Mouse (Mus musculus) embryonic facial prominence, embryonic 15.5 days (tissue): ENCODE measurements at regions not wholly inside any gene's neighbourhood (a gene's known extent, or its start where the extent isn't known, plus 50 kb on each side); places are given as distances from the start of the nearest gene placed in this dataset.

ENCODE experiments used
- ATAC-seq: fragments of 200-750 bp; cut with Nextera tagmentation; 2 replicates; pipeline ENCODE4 v1.8.0; 2017; ENCODE audit warnings: low read depth, moderate TSS enrichment; ENCODE audit not compliant: insufficient number of reproducible peaks, low FRiP score, low TSS enrichment
- H3K27ac ChIP-seq: fragments of 300-500 bp; sonication (generic); replicated peaks from 2 replicates; pipeline ENCODE4 v1.5.1; 2015; ENCODE audit warnings: mild to moderate bottlenecking, inconsistent platforms
- H3K27me3 ChIP-seq: fragments of 300-500 bp; sonication (generic); 2 replicates; pipeline ENCODE4 v1.6.1; 2015; ENCODE audit warnings: inconsistent platforms
- H3K36me3 ChIP-seq: fragments of 300-500 bp; sonication (generic); 2 replicates; pipeline ENCODE4 v1.6.1; 2015; ENCODE audit warnings: mild to moderate bottlenecking, inconsistent platforms
- H3K4me1 ChIP-seq: fragments of 300-500 bp; sonication (generic); 2 replicates; pipeline ENCODE4 v1.6.1; 2015; ENCODE audit warnings: inconsistent platforms
- H3K4me2 ChIP-seq: fragments of 300-500 bp; sonication (generic); replicated peaks from 2 replicates; pipeline ENCODE4 v1.6.1; 2015; ENCODE audit warnings: mild to moderate bottlenecking, inconsistent platforms
- H3K4me3 ChIP-seq: fragments of 300-500 bp; sonication (generic); replicated peaks from 2 replicates; pipeline ENCODE4 v1.5.1; 2015; ENCODE audit warnings: mild to moderate bottlenecking, inconsistent platforms
- H3K9ac ChIP-seq: fragments of 300-500 bp; sonication (generic); 2 replicates; pipeline ENCODE4 v1.6.1; 2015; ENCODE audit warnings: inconsistent platforms
- H3K9me3 ChIP-seq: fragments of 300-500 bp; sonication (generic); replicated peaks from 2 replicates; pipeline ENCODE4 v1.6.1; 2016; ENCODE audit warnings: inconsistent platforms
- WGBS: fragments of 180-500 bp; shearing (Covaris S2); methylation state at CpG from one replicate; pipeline ENCODE4 v1.1.7; 2015; 5-methylcytosine and 5-hydroxymethylcytosine counted together

DNA sequence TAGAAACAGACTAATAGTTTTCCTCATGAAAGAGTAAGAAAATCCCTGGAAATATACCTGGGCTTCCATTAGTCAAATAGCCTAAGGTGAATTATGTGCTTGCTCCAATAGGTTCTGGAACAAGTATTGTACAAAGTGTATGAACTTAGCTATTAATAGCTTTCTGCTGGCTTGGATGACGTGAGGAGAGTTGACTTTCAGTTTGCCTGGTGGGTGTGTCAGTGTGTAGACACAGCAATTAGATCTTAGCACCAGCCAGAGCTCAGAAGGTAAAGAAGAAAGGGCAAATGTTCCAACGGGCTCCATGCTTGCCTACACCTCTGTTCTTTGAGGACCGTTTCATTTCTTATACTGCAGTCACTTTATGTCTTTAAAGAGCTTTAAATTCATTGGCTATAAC is 654.8 kb upstream of the Mef2c start:
- H3K9me3 ChIP-seq = no peaks in the 10 kb centered on the region
- no peak overlapping the region for H3K4me2 ChIP-seq
- no peak overlapping the region for H3K9ac ChIP-seq
- H3K27ac ChIP-seq = no peak overlapping the region
- no peaks in the 10 kb centered on the region for H3K36me3 ChIP-seq
- H3K4me3 ChIP-seq = no peak overlapping the region
- no peak for ATAC-seq
- no peaks in the 10 kb centered on the region for H3K4me1 ChIP-seq
- H3K27me3 ChIP-seq = no peaks in the 10 kb centered on the region
- WGBS = 64% methylated on average over 3 of the region's 3 CpGs

DNA sequence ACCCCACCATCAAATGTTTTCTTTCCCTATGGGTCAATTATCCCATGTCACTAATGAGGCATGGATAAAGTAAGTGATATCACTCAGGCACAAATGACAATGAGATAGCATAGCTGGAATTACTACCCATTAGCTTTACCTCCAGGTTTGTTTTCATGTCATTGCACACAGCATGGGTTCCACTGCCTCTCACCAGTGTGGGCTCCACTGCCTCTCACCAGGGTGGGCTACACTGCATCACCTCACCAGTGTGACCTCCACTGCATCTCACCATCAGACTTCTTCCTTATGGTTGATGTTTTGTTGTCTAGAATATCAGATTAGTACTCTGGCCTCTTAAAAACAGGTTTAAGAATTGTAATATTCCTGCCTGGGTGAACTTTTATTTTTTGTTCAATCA is 634.0 kb upstream of the Mef2c start:
- Histone ChIP-seq H3K9me3 (no peaks in the 10 kb centered on the region), H3K4me1 (no peaks in the 10 kb centered on the region), H3K4me3 (no peak overlapping the region), H3K27me3 (no peaks in the 10 kb centered on the region), H3K36me3 (no peaks in the 10 kb centered on the region), H3K4me2 (no peak overlapping the region), H3K27ac (no peak overlapping the region), H3K9ac (no peak overlapping the region)
- ATAC-seq = no peak

DNA sequence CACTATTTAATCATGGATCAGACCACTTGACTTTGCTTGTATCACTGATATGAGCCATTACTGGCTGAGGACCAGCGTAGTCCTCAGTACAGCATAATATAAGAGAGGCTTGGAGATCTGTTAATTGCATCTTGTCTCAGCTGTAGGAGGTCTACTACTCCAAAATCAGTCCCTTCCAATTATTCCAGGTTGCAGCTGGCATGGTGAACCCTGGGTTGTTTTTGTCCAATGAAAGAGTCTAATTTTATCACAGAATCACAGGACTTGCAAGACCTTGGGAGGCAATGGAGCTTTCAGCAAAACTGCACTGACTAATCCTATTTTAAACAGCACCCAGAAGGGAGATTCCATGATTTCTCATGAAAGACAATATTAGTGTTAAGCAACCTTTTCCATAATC is 629.7 kb upstream of the Mef2c start:
- H3K4me1 ChIP-seq = no peaks in the 10 kb centered on the region
- WGBS = 81% methylated on average over 1 of the region's 1 CpGs
- ATAC-seq = no peak

DNA sequence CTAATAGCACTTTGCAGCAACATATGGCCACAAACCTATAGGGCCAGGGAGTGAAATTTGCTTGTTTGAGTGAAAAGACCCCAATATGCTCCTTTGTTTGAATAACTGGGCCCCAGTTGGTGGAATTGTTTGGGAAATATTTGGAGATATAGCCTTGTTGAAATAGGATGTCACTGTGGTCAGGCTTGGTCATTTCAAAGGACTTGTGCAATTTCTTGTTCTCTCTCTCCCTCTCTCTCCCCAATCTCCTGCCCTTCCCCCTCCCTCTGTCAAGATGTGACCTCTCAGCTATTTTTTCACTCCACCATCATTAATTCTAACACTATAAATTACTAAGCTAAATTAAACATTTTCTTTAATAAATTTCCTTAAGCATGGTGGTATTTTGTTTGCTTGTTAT is 620.5 kb upstream of the Mef2c start:
- Histone ChIP-seq H3K27ac (no peak overlapping the region), H3K36me3 (no peaks in the 10 kb centered on the region), H3K4me1 (no peaks in the 10 kb centered on the region), H3K27me3 (no peaks in the 10 kb centered on the region), H3K4me3 (no peak overlapping the region), H3K9me3 (no peaks in the 10 kb centered on the region), H3K9ac (no peak overlapping the region), H3K4me2 (no peak overlapping the region)
- no peak for ATAC-seq

More for the DNA sequence above, 629.7 kb upstream of the Mef2c start:
- H3K4me3 ChIP-seq = no peak overlapping the region
- no peaks in the 10 kb centered on the region for H3K27me3 ChIP-seq
- no peaks in the 10 kb centered on the region for H3K9me3 ChIP-seq
- H3K27ac ChIP-seq = no peak overlapping the region
- H3K36me3 ChIP-seq = no peaks in the 10 kb centered on the region
- H3K4me2 ChIP-seq = no peak overlapping the region
- no peak overlapping the region for H3K9ac ChIP-seq

DNA sequence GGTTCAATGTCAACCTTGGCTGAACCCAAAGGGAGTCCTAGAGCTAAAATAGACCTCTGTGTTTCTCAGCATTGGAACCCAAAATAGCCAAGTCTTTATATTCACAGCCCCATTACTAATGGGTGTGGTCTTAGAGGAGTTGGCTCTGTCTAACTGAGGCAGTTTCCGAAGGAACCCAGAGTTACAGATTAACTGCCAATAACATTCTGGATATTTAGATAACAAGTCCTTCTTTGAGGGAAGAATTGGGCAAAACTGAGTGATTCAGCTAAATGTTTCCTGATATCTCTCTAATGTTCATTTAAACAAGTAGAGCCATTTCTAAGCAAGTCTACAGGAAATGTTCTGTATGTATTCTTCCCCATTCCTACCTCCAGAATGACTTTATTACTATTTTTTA is 615.1 kb upstream of the Mef2c start:
- Histone ChIP-seq H3K27me3 (no peaks in the 10 kb centered on the region), H3K9ac (no peak overlapping the region), H3K9me3 (no peaks in the 10 kb centered on the region), H3K27ac (no peak overlapping the region), H3K4me1 (no peaks in the 10 kb centered on the region), H3K36me3 (no peaks in the 10 kb centered on the region), H3K4me2 (no peak overlapping the region), H3K4me3 (no peak overlapping the region)
- no peak for ATAC-seq
- 81% methylated on average over 1 of the region's 1 CpGs for WGBS

GRCm38 (mm10) chr13:82892731-82893130 is 611.1 kb upstream of the Mef2c start:
- H3K9ac ChIP-seq = no peak overlapping the region
- 72% methylated on average over 2 of the region's 2 CpGs for WGBS
- H3K36me3 ChIP-seq = no peaks in the 10 kb centered on the region
- H3K27ac ChIP-seq = no peak overlapping the region
- H3K4me3 ChIP-seq = no peak overlapping the region
- no peaks in the 10 kb centered on the region for H3K4me1 ChIP-seq
- H3K27me3 ChIP-seq = no peaks in the 10 kb centered on the region
- ATAC-seq = no peak
- no peaks in the 10 kb centered on the region for H3K9me3 ChIP-seq
- no peak overlapping the region for H3K4me2 ChIP-seq

GRCm38 (mm10) chr13:82899686-82900085 is 604.1 kb upstream of the Mef2c start:
- Histone ChIP-seq H3K9ac (no peak overlapping the region), H3K4me2 (no peak overlapping the region), H3K36me3 (no peaks in the 10 kb centered on the region), H3K27me3 (no peaks in the 10 kb centered on the region), H3K9me3 (no peaks in the 10 kb centered on the region), H3K27ac (no peak overlapping the region), H3K4me1 (no peaks in the 10 kb centered on the region), H3K4me3 (no peak overlapping the region)
- 62% methylated on average over 4 of the region's 4 CpGs for WGBS
- ATAC-seq = no peak

DNA sequence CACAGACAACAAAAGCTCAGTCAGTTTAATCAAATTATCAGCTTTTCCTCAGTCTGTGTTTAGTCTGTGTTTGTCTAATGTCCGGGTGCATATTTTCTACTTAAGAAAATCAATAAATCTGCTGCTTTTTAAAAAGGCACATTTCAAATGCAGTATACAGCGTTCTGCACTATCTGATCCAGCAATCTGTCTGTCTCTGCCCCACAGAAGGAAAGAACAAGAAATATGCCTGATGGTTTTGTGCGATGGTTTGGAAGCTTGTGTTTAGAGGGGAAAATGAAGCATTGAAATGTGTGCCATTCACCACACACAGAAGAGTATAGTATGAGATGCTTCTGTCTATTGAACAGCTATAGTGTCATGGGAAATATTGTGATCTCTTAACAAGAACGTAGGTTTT is 601.7 kb upstream of the Mef2c start:
- H3K9ac ChIP-seq = no peak overlapping the region
- H3K4me1 ChIP-seq = no peaks in the 10 kb centered on the region
- no peaks in the 10 kb centered on the region for H3K27me3 ChIP-seq
- H3K4me2 ChIP-seq = no peak overlapping the region
- no peaks in the 10 kb centered on the region for H3K36me3 ChIP-seq
- no peak for ATAC-seq
- no peak overlapping the region for H3K27ac ChIP-seq
- WGBS = 64% methylated on average over 4 of the region's 4 CpGs
- no peaks in the 10 kb centered on the region for H3K9me3 ChIP-seq
- H3K4me3 ChIP-seq = no peak overlapping the region

- ATAC-seq = no peak
- Histone ChIP-seq H3K27ac (no peak overlapping the region), H3K4me3 (no peak overlapping the region), H3K4me2 (no peak overlapping the region), H3K9ac (no peak overlapping the region), H3K9me3 (no peaks in the 10 kb centered on the region), H3K36me3 (no peaks in the 10 kb centered on the region), H3K27me3 (no peaks in the 10 kb centered on the region), H3K4me1 (no peaks in the 10 kb centered on the region)
Observed at GRCm38 (mm10) chr13:82903637-82904036, 600.2 kb upstream of the Mef2c start.

- Histone ChIP-seq H3K9me3 (no peaks in the 10 kb centered on the region), H3K27ac (no peak overlapping the region), H3K4me2 (no peak overlapping the region), H3K4me1 (no peaks in the 10 kb centered on the region), H3K27me3 (no peaks in the 10 kb centered on the region), H3K36me3 (no peaks in the 10 kb centered on the region), H3K9ac (no peak overlapping the region), H3K4me3 (no peak overlapping the region)
- no peak for ATAC-seq
- 67% methylated on average over 4 of the region's 4 CpGs for WGBS
Observed at GRCm38 (mm10) chr13:82907689-82908088, 596.1 kb upstream of the Mef2c start.

DNA sequence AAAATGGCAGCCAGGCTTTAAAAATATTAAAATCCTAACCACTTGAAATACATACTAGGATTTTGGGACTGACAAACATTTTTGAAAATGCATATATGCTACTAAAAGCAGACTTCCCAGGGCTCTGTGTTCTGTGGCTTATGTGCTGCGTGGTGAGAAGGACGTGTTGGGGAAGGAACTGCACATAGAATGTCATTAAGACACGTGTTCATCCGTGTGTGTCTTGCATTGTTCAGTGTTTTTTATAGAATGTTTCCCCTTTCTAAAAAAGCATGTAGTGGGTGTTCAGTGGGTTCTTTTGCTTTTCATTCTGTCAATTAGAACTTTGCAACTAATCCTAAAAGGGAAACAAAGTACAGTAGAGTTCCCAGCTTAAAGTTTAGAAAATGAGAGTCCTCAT is 594.7 kb upstream of the Mef2c start:
- Histone ChIP-seq H3K4me2 (no peak overlapping the region), H3K36me3 (no peaks in the 10 kb centered on the region), H3K4me1 (no peaks in the 10 kb centered on the region), H3K27ac (no peak overlapping the region), H3K27me3 (no peaks in the 10 kb centered on the region), H3K9ac (no peak overlapping the region), H3K4me3 (no peak overlapping the region), H3K9me3 (no peaks in the 10 kb centered on the region)
- no peak for ATAC-seq
- WGBS = 89% methylated on average over 4 of the region's 4 CpGs

DNA sequence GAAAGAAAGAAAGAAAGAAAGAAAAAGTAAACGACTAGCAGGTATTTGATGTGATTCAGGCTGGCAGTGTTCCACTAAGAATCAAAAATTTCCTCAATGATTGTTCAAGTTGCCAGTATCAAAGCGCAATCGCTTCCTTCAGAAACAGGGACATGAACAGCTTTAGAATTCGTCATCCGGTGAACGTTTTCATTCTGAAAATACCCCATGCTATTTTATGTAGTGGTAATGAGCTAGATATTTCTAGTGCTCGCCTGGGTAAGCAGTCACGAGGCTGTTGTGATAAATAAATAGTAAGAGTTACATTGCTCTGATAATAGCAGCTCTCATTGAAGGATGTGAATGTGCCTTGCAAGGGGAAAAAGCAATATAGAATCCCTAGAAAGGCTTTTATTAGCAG is 591.0 kb upstream of the Mef2c start:
- ATAC-seq = no peak
- Histone ChIP-seq H3K9me3 (no peaks in the 10 kb centered on the region), H3K36me3 (no peaks in the 10 kb centered on the region), H3K27ac (no peak overlapping the region), H3K4me2 (no peak overlapping the region), H3K27me3 (no peaks in the 10 kb centered on the region), H3K4me1 (no peaks in the 10 kb centered on the region), H3K4me3 (no peak overlapping the region), H3K9ac (no peak overlapping the region)
- 86% methylated on average over 8 of the region's 8 CpGs for WGBS

GRCm38 (mm10) chr13:82915194-82915593 is 588.6 kb upstream of the Mef2c start:
- no peak for ATAC-seq
- H3K4me2 ChIP-seq = no peak overlapping the region
- H3K27ac ChIP-seq = no peak overlapping the region
- no peaks in the 10 kb centered on the region for H3K4me1 ChIP-seq
- no peaks in the 10 kb centered on the region for H3K9me3 ChIP-seq
- 91% methylated on average over 4 of the region's 4 CpGs for WGBS
- no peak overlapping the region for H3K9ac ChIP-seq
- no peaks in the 10 kb centered on the region for H3K27me3 ChIP-seq
- no peaks in the 10 kb centered on the region for H3K36me3 ChIP-seq
- no peak overlapping the region for H3K4me3 ChIP-seq
